Mouse (Mus musculus): ENCODE results near the gene Mfrp. TPM values are rescaled to one million over a fixed set of nuclear protein-coding genes. Genes with fewer than 3 reads are reported as not detected.

Mfrp gene
- polyA plus RNA-seq, 2 experiments: 0.08 to 0.18 TPM

GRCm38 (mm10) chr9:44135731-44136411 is 34.3 kb downstream of the Mfrp start:
- H3K4me1 ChIP-seq (ENCODE audit: control insufficient read depth, insufficient read depth, low read length): peaks cover 27% of the 10 kb centered on the region
- no peak for ATAC-seq (ENCODE audit: low FRiP score, low read depth)
- H3K9ac ChIP-seq (ENCODE audit: low read depth, low read length, severe bottlenecking): peak overlapping the region; percentile 66
- peak overlapping the region; percentile 72; the same call in 1 of the 2 replicates for H3K27ac ChIP-seq (replicated peaks; ENCODE audit: low read depth, low read length)
- peak overlapping the region; percentile 89 for H3K4me2 ChIP-seq (replicated peaks; ENCODE audit: low read depth, low read length, severe bottlenecking)
- DNase-seq (ENCODE audit: low spot score): peak; percentile 39
- H3K4me3 ChIP-seq (replicated peaks; ENCODE audit: low read length): peak overlapping the region; percentile 67
- H3K9me3 ChIP-seq (ENCODE audit: control insufficient read depth, low read length): no peaks in the 10 kb centered on the region
- H3K36me3 ChIP-seq (ENCODE audit: control insufficient read depth, insufficient read depth, low read length): peaks cover 42% of the 10 kb centered on the region
- peaks cover 4% of the 10 kb centered on the region; the same call in 1 of the 2 replicates for H3K27me3 ChIP-seq (ENCODE audit: control insufficient read depth, insufficient read depth, low read length)
- TF ChIP-seq POLR2A (IDR thresholded peaks at IDR 0.05; ENCODE audit: borderline replicate concordance, extremely low read depth, insufficient read depth, insufficient read length): no peak
- WGBS: 48% methylated on average over 7 of the region's 7 CpGs

GRCm38 (mm10) chr9:44137846-44138245 is 36.3 kb downstream of the Mfrp start:
- no peak overlapping the region for H3K9ac ChIP-seq (ENCODE audit: low read depth, low read length, severe bottlenecking)
- peaks cover 21% of the 10 kb centered on the region for H3K4me1 ChIP-seq (ENCODE audit: control insufficient read depth, insufficient read depth, low read length)
- ATAC-seq (ENCODE audit: low FRiP score, low read depth) (no peak), DNase-seq (ENCODE audit: low spot score) (no peak)
- TF ChIP-seq POLR2A (IDR thresholded peaks at IDR 0.05; ENCODE audit: borderline replicate concordance, extremely low read depth, insufficient read depth, insufficient read length): no peak
- peaks cover 57% of the 10 kb centered on the region for H3K36me3 ChIP-seq (ENCODE audit: control insufficient read depth, insufficient read depth, low read length)
- no peak overlapping the region for H3K4me3 ChIP-seq (replicated peaks; ENCODE audit: low read length)
- H3K27me3 ChIP-seq (ENCODE audit: control insufficient read depth, insufficient read depth, low read length): peaks cover 4% of the 10 kb centered on the region; the same call in 1 of the 2 replicates
- WGBS: 63% methylated on average over 4 of the region's 4 CpGs
- no peaks in the 10 kb centered on the region for H3K9me3 ChIP-seq (ENCODE audit: control insufficient read depth, low read length)
- no peak overlapping the region for H3K27ac ChIP-seq (replicated peaks; ENCODE audit: low read depth, low read length)
- no peak overlapping the region for H3K4me2 ChIP-seq (replicated peaks; ENCODE audit: low read depth, low read length, severe bottlenecking)

DNA sequence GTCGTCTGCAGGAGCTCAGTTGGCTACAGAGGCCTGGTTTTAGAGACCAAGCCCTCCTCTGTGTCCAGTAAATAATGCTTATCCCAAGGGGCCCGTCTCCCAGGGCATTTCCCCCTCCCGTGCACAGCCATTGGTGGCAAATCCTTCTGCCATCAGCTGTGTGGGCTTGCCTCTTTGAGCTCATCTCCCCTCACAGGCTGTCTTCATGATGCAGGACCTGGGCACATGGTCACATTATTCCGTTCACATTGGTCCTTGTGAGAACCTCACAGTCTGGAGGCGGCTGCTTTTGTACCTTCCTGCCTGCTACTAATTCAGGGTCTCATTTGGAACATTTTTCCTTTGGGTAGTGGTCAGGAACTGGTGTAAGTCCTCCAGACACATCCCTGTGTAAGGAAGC is 40.4 kb downstream of the Mfrp start:
- Histone ChIP-seq H3K27me3 (ENCODE audit: control insufficient read depth, insufficient read depth, low read length) (no peaks in the 10 kb centered on the region), H3K4me2 (replicated peaks; ENCODE audit: low read depth, low read length, severe bottlenecking) (no peak overlapping the region), H3K36me3 (ENCODE audit: control insufficient read depth, insufficient read depth, low read length) (peaks cover 75% of the 10 kb centered on the region), H3K4me1 (ENCODE audit: control insufficient read depth, insufficient read depth, low read length) (no peaks in the 10 kb centered on the region), H3K9ac (ENCODE audit: low read depth, low read length, severe bottlenecking) (no peak overlapping the region), H3K9me3 (ENCODE audit: control insufficient read depth, low read length) (no peaks in the 10 kb centered on the region), H3K4me3 (replicated peaks; ENCODE audit: low read length) (no peak overlapping the region), H3K27ac (replicated peaks; ENCODE audit: low read depth, low read length) (no peak overlapping the region)
- 70% methylated on average over 5 of the region's 5 CpGs for WGBS
- no peak for ATAC-seq (ENCODE audit: low FRiP score, low read depth)
- no peak for DNase-seq (ENCODE audit: low spot score)
- no peak for TF ChIP-seq POLR2A (IDR thresholded peaks at IDR 0.05; ENCODE audit: borderline replicate concordance, extremely low read depth, insufficient read depth, insufficient read length)

DNA sequence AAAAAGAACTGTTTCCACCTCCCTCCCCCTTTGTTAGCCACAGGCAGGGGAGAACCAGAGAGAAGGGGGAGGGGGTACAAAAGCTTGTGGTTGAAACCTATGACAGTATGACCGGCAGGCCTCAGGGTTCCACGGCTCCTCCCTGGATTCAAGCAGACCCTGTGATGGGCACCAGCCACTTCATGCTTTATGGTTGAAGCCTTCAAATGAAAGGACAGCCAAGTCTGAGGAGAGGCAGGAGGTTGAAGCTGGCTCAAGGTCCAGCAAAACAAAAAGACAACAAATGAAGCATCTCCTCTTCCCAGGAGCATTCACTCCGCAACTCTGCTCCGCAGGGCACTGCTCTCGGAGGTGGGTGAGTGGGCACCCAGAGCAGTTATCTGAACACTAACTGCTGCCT is 41.9 kb downstream of the Mfrp start:
- ATAC-seq (ENCODE audit: low FRiP score, low read depth) (no peak), DNase-seq (ENCODE audit: low spot score) (no peak)
- H3K4me2 ChIP-seq (replicated peaks; ENCODE audit: low read depth, low read length, severe bottlenecking): no peak overlapping the region
- H3K27me3 ChIP-seq (ENCODE audit: control insufficient read depth, insufficient read depth, low read length): no peaks in the 10 kb centered on the region
- 87% methylated on average over 5 of the region's 5 CpGs for WGBS
- no peak overlapping the region for H3K27ac ChIP-seq (replicated peaks; ENCODE audit: low read depth, low read length)
- no peak overlapping the region for H3K9ac ChIP-seq (ENCODE audit: low read depth, low read length, severe bottlenecking)
- peaks cover 70% of the 10 kb centered on the region for H3K36me3 ChIP-seq (ENCODE audit: control insufficient read depth, insufficient read depth, low read length)
- H3K4me1 ChIP-seq (ENCODE audit: control insufficient read depth, insufficient read depth, low read length): no peaks in the 10 kb centered on the region
- H3K9me3 ChIP-seq (ENCODE audit: control insufficient read depth, low read length): no peaks in the 10 kb centered on the region
- no peak for TF ChIP-seq POLR2A (IDR thresholded peaks at IDR 0.05; ENCODE audit: borderline replicate concordance, extremely low read depth, insufficient read depth, insufficient read length)
- H3K4me3 ChIP-seq (replicated peaks; ENCODE audit: low read length): no peak overlapping the region

DNA sequence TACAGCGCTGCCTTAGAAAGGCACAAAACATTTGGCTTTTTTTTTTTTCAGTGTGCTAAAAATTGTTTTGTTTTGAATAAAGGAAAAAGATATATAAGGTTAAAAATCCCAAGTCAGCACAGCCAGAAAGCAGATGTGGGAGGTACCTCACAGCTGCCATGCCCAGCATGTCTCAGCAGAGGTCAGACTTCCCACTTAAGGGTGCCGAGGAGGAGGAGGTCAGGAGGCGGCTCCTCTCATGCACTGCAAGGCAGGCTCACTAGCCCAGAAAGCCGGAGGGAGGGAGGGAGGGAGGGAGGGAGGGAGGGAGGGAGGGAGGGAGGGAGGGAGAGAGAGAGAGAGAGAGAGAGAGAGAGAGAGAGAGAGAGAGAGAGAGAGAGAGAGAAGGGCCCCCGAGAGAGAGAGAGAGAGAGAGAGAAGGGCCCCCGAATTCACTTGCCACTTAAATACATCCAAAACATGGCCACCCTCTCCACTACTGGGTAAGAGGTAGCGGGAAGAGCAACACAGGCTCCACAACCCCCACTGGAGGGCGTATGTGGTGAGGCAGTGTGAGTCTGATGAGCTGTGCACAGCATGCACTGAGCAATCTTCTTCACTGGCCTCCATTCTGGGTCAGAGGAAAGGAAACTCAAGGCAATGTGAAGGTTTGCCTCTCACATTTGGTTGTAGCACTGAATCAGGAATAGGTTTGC is 42.6 kb downstream of the Mfrp start:
- H3K27ac ChIP-seq (replicated peaks; ENCODE audit: low read depth, low read length): no peak overlapping the region
- 50% methylated on average over 6 of the region's 8 CpGs for WGBS
- ATAC-seq (ENCODE audit: low FRiP score, low read depth) (no peak), DNase-seq (ENCODE audit: low spot score) (no peak)
- H3K4me2 ChIP-seq (replicated peaks; ENCODE audit: low read depth, low read length, severe bottlenecking): no peak overlapping the region
- H3K27me3 ChIP-seq (ENCODE audit: control insufficient read depth, insufficient read depth, low read length): no peaks in the 10 kb centered on the region
- no peak overlapping the region for H3K9ac ChIP-seq (ENCODE audit: low read depth, low read length, severe bottlenecking)
- no peaks in the 10 kb centered on the region for H3K9me3 ChIP-seq (ENCODE audit: control insufficient read depth, low read length)
- peaks cover 63% of the 10 kb centered on the region for H3K36me3 ChIP-seq (ENCODE audit: control insufficient read depth, insufficient read depth, low read length)
- H3K4me1 ChIP-seq (ENCODE audit: control insufficient read depth, insufficient read depth, low read length): no peaks in the 10 kb centered on the region
- no peak for TF ChIP-seq POLR2A (IDR thresholded peaks at IDR 0.05; ENCODE audit: borderline replicate concordance, extremely low read depth, insufficient read depth, insufficient read length)
- H3K4me3 ChIP-seq (replicated peaks; ENCODE audit: low read length): no peak overlapping the region
